Mouse (Mus musculus): ENCODE results near the gene Egfr.

Egfr gene

DNA sequence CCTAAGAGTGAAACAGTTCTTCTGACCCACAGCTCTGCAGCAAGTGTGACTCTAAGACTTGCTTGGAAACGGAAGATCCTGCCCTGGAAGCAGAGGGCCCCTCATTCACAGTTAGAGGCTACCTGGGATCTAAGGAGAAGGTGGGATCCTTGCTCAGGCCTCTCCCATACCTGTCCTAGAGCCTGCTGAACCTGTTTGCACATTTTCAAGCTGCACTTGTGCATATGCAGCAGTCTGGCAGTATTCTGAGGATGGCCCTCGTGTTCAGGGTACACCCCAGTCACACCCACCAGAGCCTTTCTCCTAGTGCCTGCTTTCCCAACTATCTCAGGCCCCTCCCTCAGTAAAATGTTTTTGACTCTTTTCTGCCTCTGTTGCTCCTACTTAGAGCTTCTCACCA, 29.6 kb downstream of the Egfr start:
- DNase-seq, result no peak

DNA sequence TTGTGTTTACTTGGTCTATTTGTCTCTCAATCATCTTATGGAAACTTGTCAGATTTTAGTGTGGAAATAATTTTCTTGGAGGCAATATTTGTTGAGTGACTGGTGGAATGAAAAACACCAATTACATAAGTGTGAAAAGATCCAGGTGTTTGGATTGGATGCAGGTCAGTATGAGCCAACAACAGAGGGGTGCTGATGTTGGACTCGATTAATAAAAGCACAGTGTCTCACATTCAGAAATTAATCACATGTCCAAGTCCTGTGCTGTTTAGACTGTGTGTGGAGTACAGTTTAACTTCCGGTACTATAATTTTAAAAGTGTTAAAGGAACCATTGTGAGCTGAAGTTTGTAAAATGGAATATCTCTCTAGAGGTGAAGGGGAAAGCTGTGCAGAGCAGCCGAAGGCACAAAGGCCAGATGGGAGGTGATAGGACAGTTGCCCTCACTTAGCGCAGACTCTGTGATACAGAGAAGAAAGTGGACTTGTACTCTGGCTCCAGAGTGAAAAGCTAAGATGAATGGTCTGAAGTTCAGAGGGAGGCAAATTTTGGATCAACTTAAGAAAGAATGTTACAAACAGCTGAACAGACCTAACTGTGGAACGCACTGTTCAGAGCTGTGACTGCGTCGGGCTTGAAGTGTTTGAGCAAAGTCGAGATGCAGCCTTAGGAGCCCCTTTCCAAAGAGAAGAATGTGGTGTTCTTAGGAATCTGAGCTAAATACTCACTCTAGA, 32.1 kb downstream of the Egfr start:
- DNase-seq, result no peak

DNA sequence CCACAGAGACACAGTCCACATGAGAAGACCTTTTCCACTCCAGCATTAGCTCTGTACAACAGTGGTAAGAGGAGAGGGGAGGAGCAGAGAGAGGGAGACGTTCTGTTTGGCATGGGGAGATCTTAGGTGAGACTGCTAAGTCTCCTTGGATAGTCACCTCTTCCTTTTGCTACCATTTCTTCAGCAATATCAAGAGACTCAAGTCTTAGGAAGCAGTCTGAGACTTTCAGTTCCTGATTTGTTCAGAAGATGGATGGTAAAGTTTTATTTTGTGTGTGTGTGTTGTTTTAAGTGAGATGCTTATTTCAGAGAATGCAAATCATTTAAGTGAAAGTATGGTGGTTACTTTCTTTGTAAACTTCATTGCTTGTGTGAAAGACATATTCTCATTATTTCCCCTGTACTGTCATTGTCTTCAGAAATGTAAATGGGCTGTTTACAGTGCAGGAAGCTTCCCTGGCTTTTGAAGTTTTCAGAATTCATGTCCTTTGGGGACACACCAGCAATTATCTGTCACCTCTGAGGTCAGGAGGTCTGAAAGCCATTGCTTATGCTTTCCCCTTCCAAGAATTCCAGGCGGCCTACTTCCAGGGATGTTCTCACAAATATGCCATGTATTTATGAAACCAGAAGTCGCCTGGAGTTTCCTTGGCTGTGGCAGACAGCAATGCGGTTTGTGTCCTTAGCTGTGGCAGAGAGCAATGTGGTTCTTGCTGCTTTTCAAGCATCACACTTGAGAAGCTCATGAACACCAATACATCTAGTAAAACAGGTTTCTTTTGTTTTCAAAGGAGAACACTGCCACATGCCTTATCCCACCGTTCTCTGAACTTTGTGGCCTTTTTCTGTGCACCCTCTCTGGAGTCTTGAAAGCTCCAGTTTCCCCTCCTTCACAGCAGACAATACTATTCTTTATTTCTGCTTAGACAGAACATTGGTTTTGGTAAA, 40.9 kb downstream of the Egfr start:
- peak; percentile 14 for DNase-seq

DNA sequence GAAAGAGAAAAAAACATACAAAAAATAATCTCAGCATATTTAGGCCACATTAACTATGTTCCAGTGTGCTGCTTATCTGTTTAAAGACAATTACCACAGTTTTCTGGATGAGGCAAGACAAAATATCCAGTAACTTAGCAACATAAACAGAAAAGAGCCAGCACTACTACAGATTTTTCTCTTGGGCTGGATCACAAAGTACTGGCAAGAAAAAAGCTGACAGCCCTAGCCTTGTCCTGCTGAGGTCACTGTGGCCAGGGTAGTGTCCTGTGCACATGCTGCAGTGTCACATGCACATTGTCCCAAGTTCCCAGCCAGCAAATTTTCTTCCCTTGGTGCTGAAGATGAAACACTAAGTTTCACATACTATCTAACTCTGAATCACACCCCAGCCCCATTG, 43.0 kb downstream of the Egfr start:
- DNase-seq, result no peak

DNA sequence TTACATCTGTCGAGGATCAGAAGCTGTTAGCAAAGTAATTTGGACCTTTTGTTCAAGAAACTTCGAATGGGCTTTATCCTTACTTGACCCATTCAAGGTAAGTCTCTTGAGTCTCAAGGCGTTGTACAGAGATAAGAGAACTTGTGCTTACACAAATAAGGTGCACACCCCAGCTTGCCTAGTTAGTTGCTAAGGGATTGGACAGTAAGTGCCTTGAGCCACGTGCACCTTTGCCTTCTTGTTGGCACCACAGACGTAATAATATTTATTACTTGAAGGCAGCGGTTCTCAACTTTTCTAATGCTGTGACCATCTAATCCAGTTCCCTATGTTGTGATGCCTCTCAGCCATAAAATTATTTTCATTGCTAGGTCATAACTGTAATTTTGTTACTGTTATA, 43.5 kb downstream of the Egfr start:
- no peak for DNase-seq

DNA sequence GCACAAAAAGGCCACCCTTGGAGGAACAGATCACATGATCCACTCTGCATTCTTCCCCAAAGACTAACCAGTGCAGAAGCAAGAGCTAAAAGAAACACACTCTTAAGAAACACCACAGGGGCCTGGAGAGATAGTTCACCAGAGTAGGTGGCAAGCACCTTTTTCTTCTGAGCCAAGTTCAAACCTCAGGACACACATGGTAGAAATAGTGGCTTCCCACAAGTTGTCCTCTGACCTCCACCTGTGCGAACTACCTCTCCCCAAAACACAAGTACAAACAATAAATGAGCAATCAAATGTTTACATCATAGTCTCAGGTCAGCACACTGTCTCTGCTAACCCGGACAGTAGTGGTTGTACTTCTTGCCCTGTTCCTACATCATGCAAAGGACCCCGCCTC, 45.5 kb downstream of the Egfr start:
- DNase-seq, result no peak

DNA sequence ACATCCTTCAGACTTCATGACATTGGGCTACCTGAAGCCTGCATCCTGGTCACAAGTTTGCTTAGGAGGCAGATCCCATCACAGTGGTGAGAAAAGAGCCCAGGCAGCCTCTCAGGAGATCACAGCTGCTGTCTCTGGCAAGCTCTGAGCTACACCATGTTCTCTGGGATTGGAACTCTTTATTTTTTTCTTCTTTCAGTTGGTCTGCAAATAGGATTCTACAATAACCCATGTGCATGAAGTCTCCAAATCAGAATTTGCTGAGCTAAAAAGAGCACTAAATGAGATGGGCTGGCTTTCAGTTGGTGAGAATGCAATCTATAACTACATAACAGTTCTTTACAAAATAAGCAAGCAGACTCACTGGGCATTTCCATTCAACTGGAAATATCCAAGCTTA, 46.1 kb downstream of the Egfr start:
- DNase-seq, result no peak

DNA sequence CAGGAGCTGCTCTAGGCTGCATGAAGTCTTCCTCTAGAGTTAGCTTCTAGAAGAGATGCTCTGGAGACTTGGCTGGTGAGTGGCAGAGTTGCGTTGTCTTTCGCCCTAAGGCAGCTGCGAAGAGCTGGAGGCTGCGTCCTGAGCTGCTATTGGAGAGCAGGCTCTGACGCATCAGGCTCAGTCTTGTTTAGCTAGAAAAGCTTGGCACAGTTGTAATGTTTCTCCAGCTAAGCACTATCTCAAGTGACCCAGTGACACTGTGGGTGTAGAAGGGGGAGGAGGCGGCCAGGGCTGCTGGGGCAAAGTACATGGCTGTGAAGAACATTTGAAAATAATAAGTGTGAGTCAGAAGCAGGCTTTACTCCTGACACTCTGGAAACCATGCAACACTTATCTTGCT, 48.5 kb downstream of the Egfr start:
- no peak for DNase-seq

DNA sequence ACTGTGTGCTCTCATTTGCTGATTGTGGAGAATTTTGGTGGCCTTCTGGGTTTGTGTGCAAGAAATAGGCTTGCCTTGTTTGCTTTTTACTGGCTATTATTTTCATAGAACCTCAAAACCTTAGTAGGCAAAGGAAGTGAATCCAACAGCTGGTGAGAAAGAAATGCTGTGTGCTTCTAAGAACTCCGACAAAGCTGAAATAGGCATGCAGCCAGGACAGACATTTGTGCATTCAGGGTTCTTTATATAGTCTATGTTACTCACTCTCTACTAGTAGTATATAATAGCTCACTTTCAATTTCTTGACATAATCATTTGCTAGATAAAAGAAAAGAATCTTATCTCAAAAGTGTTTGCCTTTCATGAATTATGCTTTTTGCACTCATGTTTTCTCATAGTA, 50.7 kb downstream of the Egfr start:
- DNase-seq, result no peak

DNA sequence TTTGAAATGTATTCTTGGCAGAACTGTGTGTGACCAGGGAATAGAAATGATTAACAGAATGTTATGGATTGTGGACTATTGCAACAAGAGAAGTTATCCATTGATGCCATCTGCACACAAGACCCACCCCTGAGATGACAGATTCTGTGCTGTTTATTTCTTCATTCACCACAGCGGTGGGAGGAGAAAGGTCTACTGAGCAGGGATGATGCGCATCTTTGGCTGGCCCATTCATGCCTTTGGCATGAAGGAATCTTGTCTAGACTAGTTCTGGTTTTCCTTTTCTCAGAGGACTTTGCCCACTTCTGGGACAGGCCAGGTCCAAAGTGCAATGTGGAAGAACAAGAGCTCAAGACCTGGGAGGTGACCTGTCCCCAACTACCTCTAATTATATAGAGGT, 52.0 kb downstream of the Egfr start:
- DNase-seq, result no peak

DNA sequence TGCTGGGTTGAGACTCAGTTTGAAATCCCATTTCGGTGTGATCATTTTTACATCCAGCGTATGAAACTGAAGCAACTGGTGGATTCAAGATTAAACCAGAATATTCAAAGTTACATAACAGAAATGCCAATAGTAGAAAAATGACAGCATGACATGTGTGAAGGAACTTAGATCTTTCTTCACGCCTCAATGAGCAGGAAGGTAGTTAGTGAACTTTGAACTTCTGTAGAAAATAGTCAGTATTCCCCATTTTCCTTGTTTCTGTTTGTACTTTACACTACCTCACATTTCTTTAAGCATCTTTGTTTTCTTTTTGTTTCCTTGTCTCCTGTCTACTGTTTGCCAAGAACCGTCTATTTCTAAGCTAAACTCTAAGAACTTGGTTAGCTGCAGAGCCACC, 53.9 kb downstream of the Egfr start:
- DNase-seq, result no peak

DNA sequence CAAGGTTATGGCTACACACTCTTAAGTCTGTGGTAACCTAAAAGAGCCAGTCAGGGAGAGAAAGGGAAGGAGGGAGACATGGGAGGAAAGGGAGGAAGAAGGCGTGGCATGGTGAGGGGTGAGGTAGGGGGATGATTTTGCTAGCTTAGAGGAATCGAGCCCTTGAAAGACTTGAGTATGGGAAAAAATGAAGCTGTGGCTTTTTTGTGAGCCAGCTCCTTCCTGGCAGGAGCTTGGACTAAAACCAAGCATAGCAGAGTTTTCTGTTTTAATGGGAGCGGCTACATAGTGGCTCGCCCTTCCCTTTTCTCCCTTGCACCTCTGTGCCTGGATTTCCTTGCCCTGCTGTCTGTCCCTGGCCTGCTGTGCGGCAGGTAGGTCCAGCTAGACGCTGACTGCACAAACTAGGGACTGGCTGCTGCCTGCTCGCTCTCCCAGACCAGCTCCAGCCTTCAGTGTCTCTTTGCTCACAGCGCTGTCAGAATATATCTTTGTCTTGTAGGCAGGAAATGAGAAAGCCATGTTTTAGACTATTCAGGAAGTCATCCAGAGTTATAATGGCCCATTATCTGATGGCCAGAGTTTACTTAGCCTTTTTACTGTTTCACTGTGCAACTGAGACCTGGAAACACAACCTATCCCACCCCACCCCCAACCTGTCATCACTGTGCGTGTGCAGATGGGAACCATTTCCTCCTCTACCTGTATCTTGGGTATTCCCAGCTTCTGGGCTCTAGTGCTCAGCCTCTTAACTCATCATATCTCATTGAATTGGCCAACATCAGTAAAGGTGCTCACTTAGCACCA, 57.4 kb downstream of the Egfr start:
- DNase-seq, result no peak

DNA sequence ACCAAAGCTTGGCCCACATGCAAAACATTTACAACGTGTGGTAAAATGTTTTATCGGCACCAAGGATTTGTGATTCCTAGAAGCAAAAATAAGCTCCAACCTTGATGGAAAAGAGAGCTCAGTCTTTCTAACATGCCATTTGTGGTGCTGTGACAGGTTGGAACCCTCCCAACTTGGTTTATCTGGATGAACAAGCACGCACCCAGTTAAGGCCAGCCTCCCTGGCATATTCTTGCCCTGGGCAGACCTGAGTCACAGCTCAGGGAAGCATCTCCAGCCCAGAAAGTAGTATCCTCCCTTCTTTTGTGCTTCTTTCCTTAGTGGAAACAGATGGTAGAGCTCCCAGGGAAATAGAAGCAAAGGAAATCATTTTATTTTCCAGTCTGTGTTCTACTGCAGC, 58.1 kb downstream of the Egfr start:
- DNase-seq, result no peak

DNA sequence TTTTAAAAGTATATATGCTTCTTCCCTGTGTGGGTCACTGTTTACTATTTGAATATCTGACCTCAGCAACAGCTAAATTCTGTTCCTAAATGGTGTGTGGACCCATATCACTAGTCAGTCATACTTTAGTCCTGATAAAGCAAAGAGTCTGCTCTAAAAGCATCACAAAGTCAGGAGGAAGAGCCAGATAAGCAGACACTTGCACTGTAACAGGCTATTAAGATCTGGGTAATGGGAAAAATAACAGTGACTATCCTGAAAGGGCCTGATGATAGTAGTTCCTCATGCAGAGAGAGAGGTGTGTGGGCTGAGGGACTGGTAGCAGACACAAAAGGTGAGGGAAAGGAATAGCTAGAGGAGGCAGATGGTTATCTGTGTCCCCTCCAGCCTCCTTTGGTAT, 61.3 kb downstream of the Egfr start:
- DNase-seq, result no peak

DNA sequence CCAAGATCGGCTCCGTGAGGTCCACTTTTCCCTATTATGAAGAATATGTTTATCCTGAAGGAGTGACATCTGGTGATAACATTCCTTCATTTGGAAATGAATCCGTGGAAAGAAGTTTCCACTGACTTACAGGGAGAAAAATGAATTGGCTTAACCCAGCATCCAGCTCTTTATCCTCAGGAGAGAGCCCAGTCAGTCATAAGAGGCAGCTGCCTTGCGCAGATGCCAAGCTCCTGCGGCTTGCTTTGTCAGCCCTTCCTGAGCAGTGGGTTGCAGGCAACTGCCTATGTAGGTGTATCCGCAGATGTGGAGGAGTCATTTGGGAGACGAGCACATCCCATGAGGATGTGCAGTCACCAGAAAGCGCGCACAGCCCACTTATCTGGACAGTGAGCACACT, 64.4 kb downstream of the Egfr start:
- no peak for DNase-seq

DNA sequence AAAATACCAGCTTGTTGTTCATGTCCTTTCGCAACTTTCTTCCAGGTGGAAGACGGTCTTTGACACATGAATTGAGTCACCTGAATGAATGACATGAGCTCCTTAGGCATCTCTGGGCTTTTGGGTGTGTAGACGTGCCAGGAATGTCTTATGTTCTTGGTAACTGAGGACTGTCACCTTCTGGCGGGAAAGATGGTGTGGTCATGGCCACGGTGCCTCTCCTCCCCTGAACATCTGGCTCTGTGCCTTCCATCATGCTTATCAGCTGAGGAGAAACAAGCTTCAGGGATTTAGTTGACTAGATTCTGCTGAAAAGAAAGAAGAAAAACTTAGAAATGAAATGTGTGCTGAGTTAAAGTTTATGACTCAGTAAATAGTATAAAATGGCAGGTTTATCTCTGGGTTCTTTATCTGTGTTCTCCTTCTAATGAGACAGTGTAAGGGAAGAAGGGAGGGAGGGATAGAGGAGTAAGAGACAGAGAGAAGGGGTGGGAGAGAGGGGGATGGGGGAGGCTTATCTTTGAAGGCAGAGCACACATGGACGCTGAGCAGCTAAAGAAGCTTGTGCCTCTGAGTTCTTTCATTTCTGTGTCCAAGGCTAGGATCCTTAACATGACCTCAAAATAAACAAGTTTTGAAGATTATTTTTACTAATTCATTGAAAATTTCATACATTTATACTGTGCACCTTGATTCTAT, 65.5 kb downstream of the Egfr start:
- no peak for DNase-seq

DNA sequence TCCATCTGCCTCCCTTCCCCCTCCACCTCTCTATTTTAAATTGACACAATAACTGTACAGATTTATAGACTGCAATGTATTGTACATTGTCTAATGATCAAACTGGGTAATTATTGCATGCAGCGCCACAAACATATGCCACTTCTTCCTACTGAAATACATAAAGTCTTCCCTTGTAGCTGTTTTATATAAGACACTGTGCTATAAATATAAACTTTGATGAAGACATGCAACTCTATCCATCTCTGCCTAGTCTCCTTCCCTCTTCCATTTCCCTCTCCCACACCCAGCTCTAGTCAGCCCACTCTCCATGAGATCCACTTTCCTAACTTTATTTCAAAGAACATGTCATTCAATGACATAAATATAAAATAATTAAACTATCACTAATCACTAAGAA, 67.4 kb downstream of the Egfr start:
- no peak for DNase-seq

DNA sequence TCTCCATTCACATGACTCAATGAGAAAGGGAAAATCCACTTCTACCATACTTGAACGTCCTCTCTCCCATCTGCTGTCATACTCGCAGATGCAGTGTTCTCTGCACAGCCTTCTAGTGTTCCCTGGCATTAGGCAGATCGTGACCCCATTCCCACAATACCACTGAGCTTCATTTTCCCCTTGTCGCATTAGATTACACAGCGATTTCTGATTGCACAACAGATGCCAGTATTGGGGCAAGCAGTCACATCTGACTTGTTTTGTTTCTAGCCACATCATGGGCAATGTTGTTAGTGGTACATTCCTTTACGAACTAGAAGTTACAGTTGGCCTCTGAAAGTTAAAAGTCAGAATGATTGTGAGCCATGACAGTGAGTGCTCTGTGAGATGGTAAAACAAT, 68.1 kb downstream of the Egfr start:
- DNase-seq, result no peak

DNA sequence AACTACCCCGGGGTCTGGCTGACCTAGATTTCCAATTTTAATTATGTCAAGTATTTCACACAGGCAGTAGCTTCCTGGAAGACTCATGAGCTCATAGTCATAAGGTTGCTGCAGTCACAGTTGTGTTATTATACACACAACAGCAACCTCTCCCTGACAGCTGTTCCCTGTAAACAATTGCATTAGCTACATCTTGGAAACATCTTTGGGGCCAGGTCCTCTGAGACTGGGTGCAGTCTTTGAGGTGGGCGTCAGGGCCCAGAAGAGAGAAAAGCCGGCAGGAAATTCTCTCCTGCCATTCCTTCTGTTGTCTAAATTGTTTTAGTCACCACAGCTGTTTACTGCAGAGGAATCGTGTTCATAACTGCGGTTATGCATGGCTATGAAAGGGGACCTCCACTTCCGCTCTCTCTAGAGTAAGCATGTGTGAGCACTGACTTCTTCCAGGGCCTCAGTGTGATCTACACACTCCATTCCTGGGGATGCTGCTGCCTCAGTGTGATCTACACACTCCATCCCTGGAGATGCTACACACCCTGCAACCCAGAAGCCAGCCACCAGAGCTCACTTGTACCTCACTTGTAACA, 69.8 kb downstream of the Egfr start:
- DNase-seq, result no peak

DNA sequence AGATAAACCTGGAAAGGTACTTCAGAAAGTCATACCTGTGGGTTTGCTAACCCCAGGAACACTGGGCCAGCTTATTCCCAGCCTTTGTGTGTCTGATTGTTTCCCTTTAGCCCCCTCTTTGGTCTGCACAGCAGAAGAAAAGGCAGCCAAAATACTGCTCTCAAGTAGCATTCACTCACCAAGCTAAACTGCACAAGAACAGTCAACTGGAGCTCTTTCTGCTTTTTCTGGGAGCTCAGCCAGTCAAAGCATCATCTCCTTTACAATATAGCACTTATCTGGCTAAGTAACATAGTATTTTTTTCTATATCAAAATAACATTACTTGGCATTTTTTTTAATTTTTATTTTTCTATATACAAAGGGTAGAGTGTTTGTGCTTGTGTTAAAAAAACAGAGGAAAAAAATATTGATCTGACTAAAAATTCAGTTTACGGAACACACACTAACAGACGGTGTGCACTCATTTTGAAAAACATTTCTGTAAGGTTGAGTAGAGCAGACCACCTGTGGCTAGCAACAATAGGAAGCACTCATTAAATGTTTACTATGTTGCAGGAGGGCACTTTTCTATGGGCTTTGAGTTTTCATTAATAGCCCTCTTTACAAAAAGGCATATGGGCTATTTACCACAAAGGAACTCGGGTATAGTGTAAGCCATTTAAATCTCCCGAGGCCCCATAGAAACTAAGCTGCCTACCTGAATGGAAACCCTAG, 72.0 kb downstream of the Egfr start:
- DNase-seq, result no peak

DNA sequence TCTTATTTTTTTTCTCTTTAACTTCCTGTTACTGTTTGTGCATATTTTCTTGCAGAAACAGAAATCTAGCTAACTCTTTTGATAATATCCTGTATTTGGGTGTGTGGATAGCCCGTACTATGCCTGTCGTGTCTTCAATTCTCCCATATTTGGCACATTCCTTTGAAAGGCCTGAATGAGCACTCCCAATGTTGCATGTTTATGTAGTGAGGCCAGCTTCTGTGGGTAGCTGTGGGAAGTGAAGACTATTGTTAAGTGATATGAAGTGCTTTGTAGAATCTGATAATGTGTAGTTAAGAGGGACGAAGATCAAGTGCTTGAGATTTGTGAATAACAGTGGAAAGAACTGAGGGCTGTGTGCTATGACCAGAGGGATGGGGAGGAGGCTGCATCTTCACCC, 77.5 kb downstream of the Egfr start:
- no peak for DNase-seq

Data from embryo, embryonic 11 days (tissue).